Mouse (Mus musculus): ENCODE measurements around the gene Cdk11b. TPM values are rescaled to one million over a fixed set of nuclear protein-coding genes. Genes with fewer than 3 reads are reported as not detected.
A peak's percentile ranks its signal among the peaks of the same experiment; 100 is the strongest.

Gene Cdk11b
- total RNA-seq, 2 experiments from 2014 or later, result 43.6 to 48.8 TPM

- Histone ChIP-seq H3K4me3 (no peak overlapping the region), H3K27ac (no peak overlapping the region)
- TF ChIP-seq CTCF (conservative IDR thresholded peaks at IDR 0.05), result no peak
- DNase-seq (ENCODE audit: low spot score in 2 of 2), result no peak
Observed at GRCm38 (mm10) chr4:155596606-155597005, 28.0 kb upstream of the Cdk11b start.

- no peak overlapping the region for H3K27ac ChIP-seq
- no peak for TF ChIP-seq CTCF (conservative IDR thresholded peaks at IDR 0.05)
- H3K4me3 ChIP-seq, result no peak overlapping the region
- DNase-seq (ENCODE audit: low spot score in 2 of 2), result no peak
Observed at GRCm38 (mm10) chr4:155598536-155598935, 26.1 kb upstream of the Cdk11b start.

GRCm38 (mm10) chr4:155599901-155600825 lies 24.5 kb upstream of the Cdk11b start:
- peak; percentile 28 for TF ChIP-seq CTCF (conservative IDR thresholded peaks at IDR 0.05)
- Histone ChIP-seq H3K27ac (peak overlapping the region; percentile 100), H3K4me3 (peak overlapping the region; percentile 82)
- no peak for DNase-seq (ENCODE audit: low spot score in 2 of 2)

GRCm38 (mm10) chr4:155601091-155601996 lies 23.3 kb upstream of the Cdk11b start, which contains the start of gene Slc35e2:
Slc35e2 (plus strand) TSS chr4:155601416.
- peak; percentile 89 to 90 for DNase-seq (ENCODE audit: low spot score in 2 of 2)
- Histone ChIP-seq H3K27ac (peak within 1 kb of the TSS; percentile 100), H3K4me3 (peak within 1 kb of the TSS; percentile 82)
- TF ChIP-seq CTCF (conservative IDR thresholded peaks at IDR 0.05), result peak; percentile 51

GRCm38 (mm10) chr4:155601997-155602456 lies 22.6 kb upstream of the Cdk11b start:
- Histone ChIP-seq H3K27ac (peak overlapping the region; percentile 100), H3K4me3 (peak overlapping the region; percentile 82)
- DNase-seq (ENCODE audit: low spot score in 2 of 2), result peak in 1 of 2 experiments; percentile 7
- no peak for TF ChIP-seq CTCF (conservative IDR thresholded peaks at IDR 0.05)

GRCm38 (mm10) chr4:155602753-155603152 lies 21.9 kb upstream of the Cdk11b start:
- TF ChIP-seq CTCF (conservative IDR thresholded peaks at IDR 0.05), result no peak
- peak overlapping the region; percentile 82 for H3K4me3 ChIP-seq
- no peak for DNase-seq (ENCODE audit: low spot score in 2 of 2)
- H3K27ac ChIP-seq, result no peak overlapping the region

- Histone ChIP-seq H3K27ac (no peak overlapping the region), H3K4me3 (no peak overlapping the region)
- no peak for TF ChIP-seq CTCF (conservative IDR thresholded peaks at IDR 0.05)
- no peak for DNase-seq (ENCODE audit: low spot score in 2 of 2)
Observed at GRCm38 (mm10) chr4:155603801-155604200, 20.9 kb upstream of the Cdk11b start.

GRCm38 (mm10) chr4:155605132-155605531 lies 19.5 kb upstream of the Cdk11b start:
- Histone ChIP-seq H3K27ac (no peak overlapping the region), H3K4me3 (no peak overlapping the region)
- DNase-seq (ENCODE audit: low spot score in 2 of 2), result no peak
- TF ChIP-seq CTCF (conservative IDR thresholded peaks at IDR 0.05), result no peak

GRCm38 (mm10) chr4:155606825-155607224 lies 17.8 kb upstream of the Cdk11b start:
- no peak for DNase-seq (ENCODE audit: low spot score in 2 of 2)

GRCm38 (mm10) chr4:155611860-155612259 lies 12.8 kb upstream of the Cdk11b start:
- Histone ChIP-seq H3K27ac (no peak overlapping the region), H3K4me3 (no peak overlapping the region)
- DNase-seq (ENCODE audit: low spot score in 2 of 2), result no peak
- TF ChIP-seq CTCF (conservative IDR thresholded peaks at IDR 0.05), result no peak

More at GRCm38 (mm10) chr4:155606825-155607224, 17.8 kb upstream of the Cdk11b start:
- no peak overlapping the region for H3K4me3 ChIP-seq
- no peak for TF ChIP-seq CTCF (conservative IDR thresholded peaks at IDR 0.05)
- no peak overlapping the region for H3K27ac ChIP-seq

GRCm38 (mm10) chr4:155613264-155613663 lies 11.4 kb upstream of the Cdk11b start:
- Histone ChIP-seq H3K27ac (no peak overlapping the region), H3K4me3 (no peak overlapping the region)
- no peak for DNase-seq (ENCODE audit: low spot score in 2 of 2)
- TF ChIP-seq CTCF (conservative IDR thresholded peaks at IDR 0.05), result no peak

GRCm38 (mm10) chr4:155618321-155618720 lies 6.3 kb upstream of the Cdk11b start:
- no peak for TF ChIP-seq CTCF (conservative IDR thresholded peaks at IDR 0.05)
- DNase-seq (ENCODE audit: low spot score in 2 of 2), result no peak
- peak overlapping the region; percentile 43 for H3K27ac ChIP-seq
- H3K4me3 ChIP-seq, result no peak overlapping the region

GRCm38 (mm10) chr4:155630267-155630666 lies 5.6 kb downstream of the Cdk11b start:
- DNase-seq (ENCODE audit: low spot score in 2 of 2), result no peak
- no peak for TF ChIP-seq CTCF (conservative IDR thresholded peaks at IDR 0.05)
- H3K4me3 ChIP-seq, result no peak overlapping the region
- H3K27ac ChIP-seq, result no peak overlapping the region
